7 mouse cellular contexts compared by ENCODE assay signal in the genomic region with DNA sequence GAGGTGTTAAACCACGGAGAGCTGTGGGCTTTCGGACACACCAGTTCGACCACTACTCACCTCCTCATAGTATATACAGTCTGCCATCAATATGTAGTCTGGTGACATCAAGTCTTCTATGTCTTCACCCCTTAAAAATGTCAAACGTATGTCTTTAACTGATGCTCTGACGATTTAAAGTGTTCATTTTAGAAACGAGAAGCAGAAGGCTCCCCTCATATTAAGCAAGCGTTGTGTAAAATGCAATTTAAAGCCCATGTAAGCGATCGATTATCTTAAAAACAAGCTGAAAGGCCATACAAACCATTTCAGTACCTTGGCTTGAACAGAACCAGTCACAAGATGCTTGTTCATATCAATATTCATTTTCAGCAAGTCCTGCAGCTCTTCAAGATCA. TPM values are rescaled to one million over a fixed set of nuclear protein-coding genes. Genes with fewer than 3 reads are reported as not detected.
A peak's percentile ranks its signal among the peaks of the same experiment; 100 is the strongest.
DNase-seq lines count a peak whose midpoint lies in the region; ATAC-seq lines count a peak whose summit lies in the region.

No protein-coding gene starts in this region.

- peak overlapping the region; percentile 79 for H3K9ac ChIP-seq in embryonic facial prominence, embryonic 14.5 days (ENCODE audit: low read depth, low read length)
- H3K9ac ChIP-seq in stomach, embryonic 15.5 days: peak overlapping the region; percentile 87

- WGBS in embryonic facial prominence, embryonic 14.5 days: 23% methylated on average over 9 of the region's 9 CpGs
- 34% methylated on average over 9 of the region's 9 CpGs for WGBS in limb, embryonic 10.5 days
- 21% methylated on average over 9 of the region's 9 CpGs for WGBS in stomach, embryonic 15.5 days

- H3K36me3 ChIP-seq in megakaryocyte, embryonic 14.5 days (replicated peaks; ENCODE audit: low read length): peaks cover 65% of the 10 kb centered on the region
- peaks cover 43% of the 10 kb centered on the region for H3K36me3 ChIP-seq in embryonic facial prominence, embryonic 14.5 days (ENCODE audit: control insufficient read depth, insufficient read depth, low read length)
- H3K36me3 ChIP-seq in limb, embryonic 10.5 days: peaks cover 63% of the 10 kb centered on the region
- H3K36me3 ChIP-seq in stomach, embryonic 15.5 days: peaks cover 32% of the 10 kb centered on the region

- no peak for DNase-seq in embryonic facial prominence, embryonic 14.5 days (ENCODE audit: low spot score)
- no peak for DNase-seq in limb, embryonic 10.5 days (ENCODE audit: low spot score)
- no peak for DNase-seq in ovary, postnatal 10 days (ENCODE audit: low spot score)
- no peak for DNase-seq in kidney, postnatal 36 days

- no peak for ATAC-seq in megakaryocyte, adult 5-6 weeks (ENCODE audit: poor library complexity, severe bottlenecking)
- no peak for ATAC-seq in embryonic facial prominence, embryonic 14.5 days (ENCODE audit: low read depth)
- no peak for ATAC-seq in stomach, embryonic 15.5 days (ENCODE audit: insufficient read depth, low FRiP score, low read depth)

- peak overlapping the region; percentile 98 for H3K4me3 ChIP-seq in megakaryocyte, embryonic 14.5 days (replicated peaks)
- peak overlapping the region; percentile 66 for H3K4me3 ChIP-seq in embryonic facial prominence, embryonic 14.5 days (ENCODE audit: low read depth, low read length)
- peak overlapping the region; percentile 69 for H3K4me3 ChIP-seq in limb, embryonic 10.5 days
- peak overlapping the region; percentile 84 for H3K4me3 ChIP-seq in stomach, embryonic 15.5 days (replicated peaks)

- peak overlapping the region; percentile 56 for H3K4me2 ChIP-seq in embryonic facial prominence, embryonic 14.5 days (ENCODE audit: low read depth, low read length)
- H3K4me2 ChIP-seq in stomach, embryonic 15.5 days: peak overlapping the region; percentile 75

- no peaks in the 10 kb centered on the region for H3K27me3 ChIP-seq in megakaryocyte, embryonic 14.5 days (replicated peaks)
- H3K27me3 ChIP-seq in embryonic facial prominence, embryonic 14.5 days (replicated peaks; ENCODE audit: control insufficient read depth, insufficient read depth, low read length): no peaks in the 10 kb centered on the region
- H3K27me3 ChIP-seq in limb, embryonic 10.5 days (ENCODE audit: low read depth, poor library complexity, severe bottlenecking): no peaks in the 10 kb centered on the region
- H3K27me3 ChIP-seq in stomach, embryonic 15.5 days (replicated peaks): no peaks in the 10 kb centered on the region

- H3K4me1 ChIP-seq in megakaryocyte, embryonic 14.5 days: peaks cover 28% of the 10 kb centered on the region
- H3K4me1 ChIP-seq in embryonic facial prominence, embryonic 14.5 days (ENCODE audit: control insufficient read depth, insufficient read depth, low read length): no peaks in the 10 kb centered on the region; the same call in 1 of the 2 replicates
- peaks cover 16% of the 10 kb centered on the region for H3K4me1 ChIP-seq in limb, embryonic 10.5 days
- H3K4me1 ChIP-seq in stomach, embryonic 15.5 days: no peaks in the 10 kb centered on the region

- no peaks in the 10 kb centered on the region for H3K9me3 ChIP-seq in megakaryocyte, embryonic 14.5 days
- no peaks in the 10 kb centered on the region for H3K9me3 ChIP-seq in embryonic facial prominence, embryonic 14.5 days (ENCODE audit: control insufficient read depth, low read length)
- H3K9me3 ChIP-seq in limb, embryonic 10.5 days (replicated peaks): no peaks in the 10 kb centered on the region
- no peaks in the 10 kb centered on the region for H3K9me3 ChIP-seq in stomach, embryonic 15.5 days

- H3K27ac ChIP-seq in embryonic facial prominence, embryonic 14.5 days (replicated peaks; ENCODE audit: low read depth, low read length): peak overlapping the region; percentile 64; the same call in 1 of the 2 replicates
- H3K27ac ChIP-seq in limb, embryonic 10.5 days: peak overlapping the region; percentile 89
- H3K27ac ChIP-seq in stomach, embryonic 15.5 days: peak overlapping the region; percentile 72; the same call in 1 of the 2 replicates

RNA-seq across cellular contexts. Expression of gene Vcpkmt, which starts 0.6 kb away (rescaled TPM):
- polyA plus RNA-seq in megakaryocyte, embryonic 14.5 days (2012; ENCODE audit: insufficient read depth, low replicate concordance): 7.0 TPM in 1 of 2 replicates, not detected in the other
- 5.9 and 6.6 TPM in 2 replicates for total RNA-seq in megakaryocyte, adult 5-6 weeks (2015)
- total RNA-seq in megakaryocyte, adult 5-6 weeks (2017): 5.6 and 6.6 TPM in 2 replicates
- polyA plus RNA-seq in embryonic facial prominence, embryonic 14.5 days (2014; fragmentation: Nextera tagmentation; extraction: Ambion mirVana): 20.9 and 22.9 TPM in 2 replicates
- polyA plus RNA-seq in limb, embryonic 10.5 days (2016; fragmentation: Nextera tagmentation; extraction: Ambion mirVana): 37.0 and 40.3 TPM in 2 replicates
- polyA plus RNA-seq in stomach, embryonic 15.5 days (2015; fragmentation: Nextera tagmentation; extraction: Ambion mirVana): 27.5 and 29.7 TPM in 2 replicates
